Comparison of ENCODE assay signal across 30 mouse cellular contexts in genomic region chr13:81335241-81335640, GRCm38 (mm10).
"Had no signal": no experiment of that assay in that cellular context is flagged by ENCODE, and none has a peak within 500 bp of the region (broad histone marks: within the 10 kb centered on the region; RNA-seq: fewer than 3 reads in every experiment).

No protein-coding gene starts in this region.

- H3K27me3 ChIP-seq: limb, embryonic 12.5 days; limb, embryonic 13.5 days; limb, embryonic 15.5 days; liver, embryonic 13.5 days; liver, embryonic 15.5 days; lung, embryonic 15.5 days; megakaryocyte, embryonic 14.5 days; midbrain, embryonic 12.5 days; midbrain, embryonic 13.5 days; midbrain, embryonic 15.5 days; neural tube, embryonic 12.5 days had no signal

- H3K4me1 ChIP-seq: limb, embryonic 12.5 days; limb, embryonic 13.5 days; limb, embryonic 15.5 days; megakaryocyte, embryonic 14.5 days; midbrain, embryonic 12.5 days; midbrain, embryonic 13.5 days; midbrain, embryonic 15.5 days; neural tube, embryonic 12.5 days had no signal

- H3K9me3 ChIP-seq: limb, embryonic 10.5 days; limb, embryonic 12.5 days; limb, embryonic 13.5 days; limb, embryonic 15.5 days; liver, embryonic 13.5 days; liver, embryonic 15.5 days; lung, embryonic 15.5 days; megakaryocyte, embryonic 14.5 days; midbrain, embryonic 10.5 days; midbrain, embryonic 12.5 days; midbrain, embryonic 13.5 days; midbrain, embryonic 15.5 days; neural tube, embryonic 12.5 days had no signal

- ATAC-seq: lung, postnatal 0 days; midbrain, embryonic 13.5 days; midbrain, embryonic 15.5 days; midbrain, embryonic 16.5 days had no signal

- H3K9ac ChIP-seq: limb, embryonic 12.5 days; limb, embryonic 13.5 days; limb, embryonic 15.5 days; liver, embryonic 13.5 days; liver, embryonic 14.5 days; liver, embryonic 15.5 days; lung, embryonic 14.5 days; lung, embryonic 15.5 days; midbrain, embryonic 12.5 days; midbrain, embryonic 13.5 days; midbrain, embryonic 15.5 days; neural tube, embryonic 12.5 days had no signal

- H3K4me2 ChIP-seq: limb, embryonic 12.5 days; limb, embryonic 13.5 days; limb, embryonic 15.5 days; liver, embryonic 13.5 days; liver, embryonic 15.5 days; lung, embryonic 14.5 days; lung, embryonic 15.5 days; midbrain, embryonic 11.5 days; midbrain, embryonic 12.5 days; midbrain, embryonic 13.5 days; midbrain, embryonic 15.5 days; neural tube, embryonic 12.5 days had no signal

- H3K36me3 ChIP-seq: limb, embryonic 10.5 days; limb, embryonic 12.5 days; limb, embryonic 13.5 days; limb, embryonic 15.5 days; liver, embryonic 13.5 days; liver, embryonic 15.5 days; lung, embryonic 15.5 days; midbrain, embryonic 12.5 days; midbrain, embryonic 13.5 days; midbrain, embryonic 15.5 days had no signal

- H3K27ac ChIP-seq: left cerebral cortex, adult 2 months; limb, embryonic 10.5 days; limb, embryonic 12.5 days; limb, embryonic 13.5 days; limb, embryonic 15.5 days; liver, embryonic 13.5 days; liver, embryonic 14.5 days; liver, embryonic 15.5 days; lung, embryonic 15.5 days; macrophage; midbrain, embryonic 10.5 days; midbrain, embryonic 12.5 days; midbrain, embryonic 13.5 days; midbrain, embryonic 15.5 days; neural tube, embryonic 12.5 days had no signal

- H3K4me3 ChIP-seq: left cerebral cortex, adult 2 months; limb, embryonic 10.5 days; limb, embryonic 12.5 days; limb, embryonic 13.5 days; limb, embryonic 15.5 days; liver, embryonic 13.5 days; liver, embryonic 15.5 days; lung, embryonic 15.5 days; megakaryocyte, embryonic 14.5 days; midbrain, embryonic 10.5 days; midbrain, embryonic 12.5 days; midbrain, embryonic 13.5 days; midbrain, embryonic 15.5 days; myocyte; neural tube, embryonic 12.5 days had no signal

- DNase-seq: layer of hippocampus, postnatal 36 days; left cerebral cortex, postnatal 4 days; liver, embryonic 13.5 days; lung, adult 18-20 months; lung, adult 2 months; lung, embryonic 14.5 days; lung, postnatal 10 days; lung, postnatal 14 days; lung, postnatal 36 days; lung, postnatal 4 days; midbrain, embryonic 14.5 days had no signal
